12 mouse cellular contexts compared by ENCODE assay signal in the genomic region with DNA sequence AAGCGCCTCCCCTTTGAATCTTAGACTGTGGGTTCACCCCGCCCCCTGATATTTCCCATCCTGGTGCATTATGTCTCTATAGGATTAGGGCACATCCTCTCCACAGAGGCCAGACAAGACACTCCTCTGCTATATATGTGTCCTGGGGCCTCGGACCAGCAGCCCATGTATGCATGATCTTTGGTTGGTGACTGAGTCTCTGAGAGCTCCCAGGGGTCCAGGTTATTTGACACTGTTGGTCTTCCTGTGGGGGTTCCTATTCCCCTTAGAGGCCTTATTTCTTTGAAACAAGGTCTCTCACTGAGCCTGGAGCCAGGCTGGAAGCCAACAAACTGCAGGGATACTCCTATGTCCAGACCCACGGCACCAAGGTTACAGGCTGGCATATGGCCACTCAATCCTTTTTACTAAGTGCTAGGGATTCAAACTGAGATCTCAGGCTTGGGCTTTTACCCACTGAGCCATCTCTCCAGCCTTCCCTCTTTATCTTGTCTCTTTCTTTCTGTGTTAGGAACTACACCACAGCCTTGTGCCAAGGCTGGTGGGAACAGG.
DNase-seq lines count a peak whose midpoint lies in the region; ATAC-seq and TF ChIP-seq lines count a peak whose summit lies in the region.
"Had no signal": no experiment of that assay in that cellular context is flagged by ENCODE, and none has a peak within 500 bp of the region (broad histone marks: within the 10 kb centered on the region; RNA-seq: fewer than 3 reads in every experiment).

No protein-coding gene starts in this region.

- no peak overlapping the region for H3K4me3 ChIP-seq in gastrocnemius, adult 2 months
- no peak overlapping the region for H3K4me3 ChIP-seq in intestine, embryonic 14.5 days (ENCODE audit: low read depth, low read length)
- H3K4me3 ChIP-seq in intestine, postnatal 0 days (ENCODE audit: low read depth, low read length): no peak overlapping the region
- no peak overlapping the region for H3K4me3 ChIP-seq in neural tube, embryonic 13.5 days
- no peak overlapping the region for H3K4me3 ChIP-seq in neural tube, embryonic 15.5 days (replicated peaks)

- 69% methylated on average over 4 of the region's 4 CpGs for WGBS in intestine, embryonic 14.5 days
- 71% methylated on average over 4 of the region's 4 CpGs for WGBS in intestine, postnatal 0 days
- 78% methylated on average over 4 of the region's 4 CpGs for WGBS in neural tube, embryonic 13.5 days
- WGBS in neural tube, embryonic 15.5 days: 76% methylated on average over 4 of the region's 4 CpGs

- H3K27me3 ChIP-seq in intestine, embryonic 14.5 days (replicated peaks; ENCODE audit: control insufficient read depth, insufficient read depth, low read length): no peaks in the 10 kb centered on the region
- H3K27me3 ChIP-seq in intestine, postnatal 0 days (replicated peaks; ENCODE audit: control insufficient read depth, insufficient read depth, low read length): no peaks in the 10 kb centered on the region
- no peaks in the 10 kb centered on the region for H3K27me3 ChIP-seq in neural tube, embryonic 13.5 days
- no peaks in the 10 kb centered on the region for H3K27me3 ChIP-seq in neural tube, embryonic 15.5 days (replicated peaks)

- 0 out of 2 replicates have a peak, but pooled peaks cover 3% of the 10 kb centered on the region for H3K9me3 ChIP-seq in intestine, embryonic 14.5 days (ENCODE audit: control insufficient read depth, low read length)
- H3K9me3 ChIP-seq in intestine, postnatal 0 days (ENCODE audit: control insufficient read depth): no peaks in the 10 kb centered on the region
- no peaks in the 10 kb centered on the region for H3K9me3 ChIP-seq in neural tube, embryonic 13.5 days
- no peaks in the 10 kb centered on the region for H3K9me3 ChIP-seq in neural tube, embryonic 15.5 days (replicated peaks)

- H3K36me3 ChIP-seq in intestine, embryonic 14.5 days (ENCODE audit: control insufficient read depth, insufficient read depth, low read length): no peaks in the 10 kb centered on the region
- H3K36me3 ChIP-seq in intestine, postnatal 0 days (ENCODE audit: control insufficient read depth, insufficient read depth): no peaks in the 10 kb centered on the region
- peaks cover under 1% of the 10 kb centered on the region; the same call in 1 of the 2 replicates for H3K36me3 ChIP-seq in neural tube, embryonic 13.5 days
- no peaks in the 10 kb centered on the region for H3K36me3 ChIP-seq in neural tube, embryonic 15.5 days

- no peak for DNase-seq in gastrocnemius, adult 2 months
- no peak for DNase-seq in gastrocnemius, adult 8-10 months (ENCODE audit: low spot score in 2 of 2)
- DNase-seq in intestine, embryonic 14.5 days (ENCODE audit: low spot score): no peak
- no peak for DNase-seq in neural tube, embryonic 10.5 days (ENCODE audit: extremely low spot score, low spot score)
- DNase-seq: gastrocnemius, postnatal 36 days; kidney, adult 9 months; lung, adult 2 months had no signal

- H3K27ac ChIP-seq in gastrocnemius, adult 2 months: peak overlapping the region; percentile 36
- no peak overlapping the region for H3K27ac ChIP-seq in intestine, embryonic 14.5 days (ENCODE audit: low read depth)
- no peak overlapping the region for H3K27ac ChIP-seq in intestine, postnatal 0 days (ENCODE audit: low read depth, low read length)
- peak overlapping the region; percentile 47 for H3K27ac ChIP-seq in neural tube, embryonic 13.5 days (replicated peaks)
- H3K27ac ChIP-seq in neural tube, embryonic 15.5 days (replicated peaks): peak overlapping the region; percentile 75

- intact Hi-C loops in gastrocnemius, adult 2 months (cut with DNase I): no loop called here

- no peak for TF ChIP-seq CTCF in gastrocnemius, adult 2 months (IDR thresholded peaks at IDR 0.05)
- TF ChIP-seq CTCF in intestine, postnatal 0 days (IDR thresholded peaks at IDR 0.05; ENCODE audit: low read depth): no peak

- ATAC-seq in intestine, embryonic 14.5 days (replicated peaks; ENCODE audit: low FRiP score, low TSS enrichment, low read depth): no peak
- no peak for ATAC-seq in intestine, postnatal 0 days
- no peak for ATAC-seq in neural tube, embryonic 13.5 days (ENCODE audit: low read depth)
- no peak for ATAC-seq in neural tube, embryonic 15.5 days (ENCODE audit: low FRiP score)
- ATAC-seq: CD4-positive, CD25-positive, alpha-beta regulatory T cell, adult 4 months; forebrain, embryonic 14.5 days had no signal

- H3K9ac ChIP-seq in intestine, embryonic 14.5 days (ENCODE audit: low read length): 0 out of 2 replicates have a peak overlapping the region, but pooled peaks have one; percentile 7
- H3K9ac ChIP-seq in intestine, postnatal 0 days (ENCODE audit: low read depth, low read length): no peak overlapping the region
- no peak overlapping the region for H3K9ac ChIP-seq in neural tube, embryonic 13.5 days
- no peak overlapping the region for H3K9ac ChIP-seq in neural tube, embryonic 15.5 days (replicated peaks)

- H3K4me1 ChIP-seq in intestine, embryonic 14.5 days (replicated peaks; ENCODE audit: control insufficient read depth, insufficient read depth, low read length): peaks cover 19% of the 10 kb centered on the region
- peaks cover 10% of the 10 kb centered on the region for H3K4me1 ChIP-seq in intestine, postnatal 0 days (replicated peaks; ENCODE audit: control insufficient read depth, insufficient read depth, low read length)
- H3K4me1 ChIP-seq in neural tube, embryonic 13.5 days (replicated peaks): peaks cover 28% of the 10 kb centered on the region
- peaks cover 28% of the 10 kb centered on the region for H3K4me1 ChIP-seq in neural tube, embryonic 15.5 days

- no peak overlapping the region for H3K4me2 ChIP-seq in intestine, embryonic 14.5 days (ENCODE audit: low read length)
- H3K4me2 ChIP-seq in intestine, postnatal 0 days (replicated peaks; ENCODE audit: low read depth): no peak overlapping the region
- H3K4me2 ChIP-seq in neural tube, embryonic 13.5 days: no peak overlapping the region
- no peak overlapping the region for H3K4me2 ChIP-seq in neural tube, embryonic 15.5 days

Comparison
In these comparisons a context has a peak if more than half of its experiments do, and no peak if none do; other contexts are left out.
1. H3K27ac ChIP-seq: peak in gastrocnemius, adult 2 months (single experiment), neural tube, embryonic 13.5 days (single experiment) and neural tube, embryonic 15.5 days (single experiment); none in intestine, embryonic 14.5 days (single experiment) and intestine, postnatal 0 days (single experiment).